Mouse (Mus musculus): Measurements from ENCODE around the gene Fut8. TPM values are rescaled to one million over a fixed set of nuclear protein-coding genes. Genes with fewer than 3 reads are reported as not detected.
A peak's percentile ranks its signal among the peaks of the same experiment; 100 is the strongest.

Fut8 gene
- polyA plus RNA-seq, 1 experiment from 2014 or later, result 28.7 TPM

DNA sequence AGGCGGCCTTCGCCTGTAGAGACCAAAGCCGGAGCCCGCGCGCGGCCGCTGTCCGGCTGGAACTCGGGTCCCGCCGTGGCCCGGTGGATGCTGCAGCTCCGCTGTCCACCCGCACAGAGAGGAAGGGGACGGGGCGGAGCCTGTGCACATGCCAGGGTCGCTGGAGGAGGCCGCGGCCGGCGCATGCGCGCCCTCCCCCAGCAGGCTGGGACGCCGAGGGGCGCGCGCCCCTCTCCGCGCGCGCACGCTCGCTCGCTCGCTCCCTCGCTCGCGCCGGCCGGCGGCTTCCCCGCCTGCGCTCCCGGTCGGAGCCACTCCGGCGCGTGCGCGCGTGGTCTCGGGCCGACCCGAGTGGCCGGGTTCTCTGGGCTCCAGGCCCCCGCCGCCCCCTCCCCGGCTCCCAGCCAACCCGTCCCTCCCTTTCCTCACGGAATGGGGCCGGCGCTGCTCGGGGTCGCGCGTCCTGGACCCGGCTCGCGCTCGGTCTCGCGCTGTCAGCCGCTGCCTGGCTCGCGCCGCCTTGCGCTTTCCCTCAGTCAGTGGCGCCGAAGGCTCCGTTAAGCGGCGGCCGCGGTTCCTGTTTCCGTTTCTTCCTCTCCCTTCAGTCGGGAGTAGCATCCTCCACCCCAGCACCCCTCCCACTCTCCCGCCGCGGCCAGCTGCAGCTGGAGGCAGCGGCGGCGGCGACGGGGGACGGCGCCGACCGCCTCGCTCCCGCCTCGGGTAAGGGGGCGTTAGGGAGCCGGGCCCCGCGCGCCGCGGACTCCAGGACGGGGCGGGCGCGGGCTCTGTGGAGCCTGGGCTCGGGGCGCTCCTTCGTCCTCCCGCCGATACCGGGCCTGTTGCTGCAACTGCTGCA lies 835 bp downstream of the Fut8 start:
- Histone ChIP-seq H3K4me3 (ENCODE audit: low read depth, low read length) (peak overlapping the region; percentile 85), H3K4me1 (ENCODE audit: control insufficient read depth, insufficient read depth, low read length) (no peaks in the 10 kb centered on the region), H3K27me3 (replicated peaks; ENCODE audit: control insufficient read depth, insufficient read depth, low read length) (no peaks in the 10 kb centered on the region), H3K9ac (ENCODE audit: low read length) (peak overlapping the region; percentile 85), H3K9me3 (replicated peaks; ENCODE audit: control insufficient read depth, low read length) (no peaks in the 10 kb centered on the region), H3K27ac (ENCODE audit: low read depth, low read length) (peak overlapping the region; percentile 97), H3K4me2 (ENCODE audit: low read length) (peak overlapping the region; percentile 81), H3K36me3 (ENCODE audit: control insufficient read depth, insufficient read depth, low read length) (no peaks in the 10 kb centered on the region)
- DNase-seq (ENCODE audit: low spot score) (peak; percentile 96), ATAC-seq (peak; percentile 96)
- under 1% methylated on average over 102 of the region's 120 CpGs for WGBS

DNA sequence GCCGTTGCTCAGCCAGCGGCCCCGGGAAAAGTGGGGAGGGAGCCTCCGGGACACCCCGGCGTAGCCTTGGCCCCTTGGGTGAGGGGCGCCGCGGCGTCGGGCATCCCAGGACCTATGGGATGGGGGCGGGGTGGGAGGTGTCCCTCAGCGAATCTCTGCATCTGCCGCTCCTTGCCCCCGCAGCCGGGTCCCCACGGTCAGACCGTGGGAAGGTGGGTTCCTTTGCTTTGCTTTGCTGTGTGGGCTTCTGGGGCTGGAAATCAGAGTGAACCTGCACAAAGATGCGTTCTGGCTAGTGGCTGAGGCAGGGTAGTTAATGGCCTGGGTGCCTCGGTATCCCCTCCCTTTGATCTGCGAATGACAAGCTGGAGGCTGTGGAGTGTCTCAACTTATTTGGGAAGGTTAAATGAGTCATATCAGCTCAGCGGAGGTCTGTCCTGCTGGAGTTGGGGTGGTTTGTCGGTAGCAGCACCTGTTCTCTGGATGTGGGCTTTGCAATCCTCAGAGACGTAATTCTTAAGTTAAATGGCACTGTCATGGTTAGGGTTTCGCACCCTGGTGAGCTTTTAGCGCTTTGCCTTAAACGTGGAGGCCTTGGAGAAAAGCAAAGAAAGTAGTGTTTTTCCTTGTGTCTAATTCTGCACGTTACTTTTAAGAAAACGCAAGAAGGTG lies 1.6 kb downstream of the Fut8 start:
- peak overlapping the region; percentile 97 for H3K27ac ChIP-seq (ENCODE audit: low read depth, low read length)
- peak overlapping the region; percentile 81 for H3K4me2 ChIP-seq (ENCODE audit: low read length)
- peak overlapping the region; percentile 85 for H3K9ac ChIP-seq (ENCODE audit: low read length)
- H3K4me3 ChIP-seq (ENCODE audit: low read depth, low read length), result peak overlapping the region; percentile 85
- H3K9me3 ChIP-seq (replicated peaks; ENCODE audit: control insufficient read depth, low read length), result no peaks in the 10 kb centered on the region
- ATAC-seq (peak; percentile 16; the same call in 1 of the 2 replicates), DNase-seq (ENCODE audit: low spot score) (peak; percentile 39)
- H3K4me1 ChIP-seq (ENCODE audit: control insufficient read depth, insufficient read depth, low read length), result no peaks in the 10 kb centered on the region
- no peaks in the 10 kb centered on the region for H3K27me3 ChIP-seq (replicated peaks; ENCODE audit: control insufficient read depth, insufficient read depth, low read length)
- under 1% methylated on average over 29 of the region's 29 CpGs for WGBS
- no peaks in the 10 kb centered on the region for H3K36me3 ChIP-seq (ENCODE audit: control insufficient read depth, insufficient read depth, low read length)

DNA sequence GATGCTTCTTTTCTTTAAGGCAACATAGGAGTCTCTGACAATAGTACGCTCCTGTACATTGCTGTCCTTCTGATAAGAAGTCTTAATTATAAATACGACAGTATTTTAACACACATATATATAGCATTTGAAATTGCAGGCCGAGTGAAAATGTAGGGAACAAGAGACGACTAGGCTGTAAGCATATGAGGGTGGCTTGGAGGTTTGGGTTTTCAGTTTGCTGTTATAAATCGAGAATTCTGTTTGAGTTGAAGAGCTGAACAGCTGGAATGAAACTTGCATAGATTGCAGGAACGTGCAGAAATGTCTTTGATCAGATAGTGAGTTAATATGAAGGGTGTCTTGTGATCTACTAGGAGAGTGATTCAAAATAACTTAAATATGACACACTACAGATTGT lies 2.4 kb downstream of the Fut8 start:
- no peaks in the 10 kb centered on the region for H3K9me3 ChIP-seq (replicated peaks; ENCODE audit: control insufficient read depth, low read length)
- no peaks in the 10 kb centered on the region for H3K4me1 ChIP-seq (ENCODE audit: control insufficient read depth, insufficient read depth, low read length)
- ATAC-seq, result no peak
- H3K4me2 ChIP-seq (ENCODE audit: low read length), result peak overlapping the region; percentile 25
- 58% methylated on average over 6 of the region's 6 CpGs for WGBS
- no peaks in the 10 kb centered on the region for H3K36me3 ChIP-seq (ENCODE audit: control insufficient read depth, insufficient read depth, low read length)
- no peak overlapping the region for H3K27ac ChIP-seq (ENCODE audit: low read depth, low read length)
- DNase-seq (ENCODE audit: low spot score), result no peak
- H3K9ac ChIP-seq (ENCODE audit: low read length), result no peak overlapping the region
- no peak overlapping the region for H3K4me3 ChIP-seq (ENCODE audit: low read depth, low read length)
- H3K27me3 ChIP-seq (replicated peaks; ENCODE audit: control insufficient read depth, insufficient read depth, low read length), result no peaks in the 10 kb centered on the region

DNA sequence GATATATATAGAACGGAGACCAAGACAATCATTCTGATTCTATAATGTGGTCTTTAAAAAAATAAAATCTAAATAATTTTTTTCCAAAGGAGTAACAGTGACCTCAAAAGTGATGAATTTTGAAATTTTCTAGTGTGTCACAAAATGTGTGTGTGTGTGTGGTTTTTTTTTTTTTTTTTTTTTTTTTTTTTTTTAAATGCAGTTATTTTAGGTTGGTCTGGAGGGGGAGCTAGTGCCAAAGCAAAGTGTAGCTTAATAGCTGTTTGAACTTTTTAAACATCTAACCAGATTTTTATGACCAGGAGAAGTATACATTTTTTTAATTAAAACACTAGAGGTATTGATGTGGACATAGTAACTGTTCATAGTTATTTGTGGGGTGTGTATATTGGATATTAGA lies 2.9 kb downstream of the Fut8 start:
- Histone ChIP-seq H3K36me3 (ENCODE audit: control insufficient read depth, insufficient read depth, low read length) (no peaks in the 10 kb centered on the region), H3K4me3 (ENCODE audit: low read depth, low read length) (no peak overlapping the region), H3K9me3 (replicated peaks; ENCODE audit: control insufficient read depth, low read length) (no peaks in the 10 kb centered on the region), H3K27me3 (replicated peaks; ENCODE audit: control insufficient read depth, insufficient read depth, low read length) (no peaks in the 10 kb centered on the region), H3K27ac (ENCODE audit: low read depth, low read length) (no peak overlapping the region), H3K9ac (ENCODE audit: low read length) (no peak overlapping the region), H3K4me2 (ENCODE audit: low read length) (no peak overlapping the region), H3K4me1 (ENCODE audit: control insufficient read depth, insufficient read depth, low read length) (no peaks in the 10 kb centered on the region)
- ATAC-seq (no peak), DNase-seq (ENCODE audit: low spot score) (peak; percentile 65)
- WGBS, result 77% methylated on average over 1 of the region's 1 CpGs

DNA sequence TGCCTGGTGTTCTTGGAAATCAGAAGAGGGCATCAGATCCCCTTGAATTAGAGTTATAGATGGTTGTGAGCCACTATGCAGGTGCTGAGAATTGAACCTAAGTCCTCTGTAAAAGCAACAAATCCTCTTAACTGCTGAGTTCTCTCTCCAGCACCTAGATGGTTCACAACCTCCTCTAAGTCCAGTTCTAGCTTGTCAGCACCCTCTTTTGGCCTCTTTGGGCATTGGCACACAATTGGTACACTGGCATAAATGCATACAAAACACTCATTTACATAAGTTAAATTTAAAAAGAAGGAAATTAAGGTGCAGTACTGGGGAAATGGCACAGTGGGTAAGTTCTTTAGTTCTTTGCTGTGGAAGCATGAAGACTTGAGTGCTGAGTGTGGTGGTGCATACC lies 24.7 kb downstream of the Fut8 start:
- H3K4me2 ChIP-seq (ENCODE audit: low read length), result no peak overlapping the region
- ATAC-seq, result no peak
- H3K4me3 ChIP-seq (ENCODE audit: low read depth, low read length), result no peak overlapping the region
- H3K27ac ChIP-seq (ENCODE audit: low read depth, low read length), result no peak overlapping the region
- H3K9me3 ChIP-seq (replicated peaks; ENCODE audit: control insufficient read depth, low read length), result no peaks in the 10 kb centered on the region
- H3K4me1 ChIP-seq (ENCODE audit: control insufficient read depth, insufficient read depth, low read length), result no peaks in the 10 kb centered on the region
- no peaks in the 10 kb centered on the region for H3K27me3 ChIP-seq (replicated peaks; ENCODE audit: control insufficient read depth, insufficient read depth, low read length)
- no peak overlapping the region for H3K9ac ChIP-seq (ENCODE audit: low read length)
- DNase-seq (ENCODE audit: low spot score), result no peak
- no peaks in the 10 kb centered on the region for H3K36me3 ChIP-seq (ENCODE audit: control insufficient read depth, insufficient read depth, low read length)

DNA sequence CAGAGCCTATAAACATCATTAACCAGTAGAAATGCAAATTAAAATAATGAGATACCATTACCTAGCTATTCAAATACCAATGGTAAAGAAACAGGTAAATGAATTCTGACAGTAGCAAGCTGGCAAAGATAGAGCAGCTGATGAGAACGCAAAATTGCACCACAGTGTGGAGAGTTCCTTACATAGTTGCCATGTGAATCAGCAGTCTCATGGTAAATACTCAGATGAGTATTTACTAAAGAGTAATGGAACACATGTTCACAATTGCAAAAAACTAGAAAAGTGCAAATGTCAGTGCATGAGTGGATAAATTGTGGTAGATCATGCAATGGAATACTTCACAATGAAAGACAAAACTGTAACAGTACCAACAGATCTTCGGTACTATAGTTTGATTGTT lies 25.9 kb downstream of the Fut8 start:
- no peak overlapping the region for H3K4me2 ChIP-seq (ENCODE audit: low read length)
- DNase-seq (ENCODE audit: low spot score) (no peak), ATAC-seq (no peak)
- H3K4me3 ChIP-seq (ENCODE audit: low read depth, low read length), result no peak overlapping the region
- no peaks in the 10 kb centered on the region for H3K36me3 ChIP-seq (ENCODE audit: control insufficient read depth, insufficient read depth, low read length)
- H3K4me1 ChIP-seq (ENCODE audit: control insufficient read depth, insufficient read depth, low read length), result no peaks in the 10 kb centered on the region
- H3K27ac ChIP-seq (ENCODE audit: low read depth, low read length), result no peak overlapping the region
- H3K9me3 ChIP-seq (replicated peaks; ENCODE audit: control insufficient read depth, low read length), result no peaks in the 10 kb centered on the region
- H3K9ac ChIP-seq (ENCODE audit: low read length), result no peak overlapping the region
- WGBS, result 90% methylated on average over 2 of the region's 2 CpGs
- no peaks in the 10 kb centered on the region for H3K27me3 ChIP-seq (replicated peaks; ENCODE audit: control insufficient read depth, insufficient read depth, low read length)

DNA sequence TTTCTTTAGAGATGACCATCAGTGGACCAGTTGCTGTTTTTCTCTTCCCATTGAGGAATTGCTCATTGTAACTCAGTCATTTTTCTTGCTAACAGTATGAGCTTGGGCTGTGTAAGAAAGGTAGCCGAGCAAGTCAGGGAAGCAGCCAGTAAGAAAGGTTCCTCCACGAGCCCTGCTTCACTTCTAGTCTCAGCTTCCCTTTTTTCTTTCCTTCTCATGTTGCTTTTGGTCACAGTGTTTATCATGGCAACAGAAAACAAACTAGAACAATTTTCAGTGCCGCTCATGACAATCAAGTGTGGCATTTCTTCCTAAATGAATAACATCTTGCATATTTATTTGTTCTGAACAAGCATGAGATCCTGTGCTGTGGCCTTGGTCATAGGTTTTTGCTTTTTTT lies 32.8 kb downstream of the Fut8 start:
- no peaks in the 10 kb centered on the region for H3K36me3 ChIP-seq (ENCODE audit: control insufficient read depth, insufficient read depth, low read length)
- no peak overlapping the region for H3K4me3 ChIP-seq (ENCODE audit: low read depth, low read length)
- no peak overlapping the region for H3K27ac ChIP-seq (ENCODE audit: low read depth, low read length)
- no peak overlapping the region for H3K9ac ChIP-seq (ENCODE audit: low read length)
- H3K9me3 ChIP-seq (replicated peaks; ENCODE audit: control insufficient read depth, low read length), result no peaks in the 10 kb centered on the region
- H3K4me1 ChIP-seq (ENCODE audit: control insufficient read depth, insufficient read depth, low read length), result no peaks in the 10 kb centered on the region
- H3K4me2 ChIP-seq (ENCODE audit: low read length), result no peak overlapping the region
- no peaks in the 10 kb centered on the region for H3K27me3 ChIP-seq (replicated peaks; ENCODE audit: control insufficient read depth, insufficient read depth, low read length)
- ATAC-seq (no peak), DNase-seq (ENCODE audit: low spot score) (no peak)
- 91% methylated on average over 3 of the region's 3 CpGs for WGBS

DNA sequence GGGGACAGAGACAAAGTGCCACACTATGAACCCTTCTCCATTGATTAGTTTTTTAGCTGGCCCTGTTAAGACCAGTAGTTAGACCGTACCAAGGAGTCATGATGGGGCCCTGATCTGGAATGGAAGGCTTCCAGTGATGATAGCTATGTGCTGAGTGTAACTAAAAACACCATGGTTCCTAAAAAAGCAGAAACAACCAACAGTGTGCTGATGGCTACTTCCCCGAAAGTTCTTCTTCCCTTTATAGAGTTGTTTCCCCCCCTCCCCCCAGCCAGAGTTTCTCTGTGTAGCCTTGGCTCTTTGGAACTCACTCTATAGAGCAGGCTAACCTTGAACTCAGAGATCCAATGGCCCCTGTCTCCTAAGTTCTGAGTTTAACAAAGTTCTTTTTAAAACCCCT lies 50.6 kb downstream of the Fut8 start:
- DNase-seq (ENCODE audit: low spot score), result no peak
- no peak overlapping the region for H3K27ac ChIP-seq (ENCODE audit: low read depth, low read length)
- H3K27me3 ChIP-seq (replicated peaks; ENCODE audit: control insufficient read depth, insufficient read depth, low read length), result no peaks in the 10 kb centered on the region
- peaks cover 2% of the 10 kb centered on the region; the same call in 1 of the 2 replicates for H3K4me1 ChIP-seq (ENCODE audit: control insufficient read depth, insufficient read depth, low read length)
- no peak overlapping the region for H3K9ac ChIP-seq (ENCODE audit: low read length)
- 92% methylated on average over 2 of the region's 2 CpGs for WGBS
- no peaks in the 10 kb centered on the region for H3K36me3 ChIP-seq (ENCODE audit: control insufficient read depth, insufficient read depth, low read length)
- H3K4me2 ChIP-seq (ENCODE audit: low read length), result no peak overlapping the region
- no peak for ATAC-seq
- H3K4me3 ChIP-seq (ENCODE audit: low read depth, low read length), result no peak overlapping the region
- no peaks in the 10 kb centered on the region for H3K9me3 ChIP-seq (replicated peaks; ENCODE audit: control insufficient read depth, low read length)

DNA sequence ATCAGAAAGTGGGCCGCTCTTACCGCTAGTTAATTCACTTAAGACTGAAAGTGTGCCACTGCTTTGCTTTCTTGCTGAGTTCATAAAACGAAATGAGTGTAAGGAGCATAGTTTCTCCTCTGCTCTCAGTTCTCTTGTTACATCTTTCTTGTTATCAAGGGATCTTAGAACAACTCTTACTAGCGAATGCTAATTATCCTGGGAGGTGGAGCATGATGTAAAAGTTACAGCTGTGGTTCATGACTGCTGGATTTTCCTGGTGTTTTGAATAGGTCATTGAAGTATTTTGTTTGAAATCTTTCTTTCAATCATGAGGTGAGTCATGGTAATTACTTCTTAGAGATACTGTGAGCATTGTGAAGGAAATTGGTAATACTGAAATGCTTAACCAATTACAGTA lies 53.1 kb downstream of the Fut8 start:
- WGBS, result 49% methylated on average over 4 of the region's 4 CpGs
- Histone ChIP-seq H3K9ac (ENCODE audit: low read length) (no peak overlapping the region), H3K9me3 (replicated peaks; ENCODE audit: control insufficient read depth, low read length) (no peaks in the 10 kb centered on the region), H3K36me3 (ENCODE audit: control insufficient read depth, insufficient read depth, low read length) (no peaks in the 10 kb centered on the region), H3K27me3 (replicated peaks; ENCODE audit: control insufficient read depth, insufficient read depth, low read length) (no peaks in the 10 kb centered on the region), H3K27ac (ENCODE audit: low read depth, low read length) (no peak overlapping the region), H3K4me3 (ENCODE audit: low read depth, low read length) (no peak overlapping the region), H3K4me2 (ENCODE audit: low read length) (no peak overlapping the region), H3K4me1 (ENCODE audit: control insufficient read depth, insufficient read depth, low read length) (peaks cover 2% of the 10 kb centered on the region; the same call in 1 of the 2 replicates)
- DNase-seq (ENCODE audit: low spot score) (no peak), ATAC-seq (no peak)

Data from forebrain, embryonic 14.5 days (tissue).